Comparison of ENCODE assay signal across 32 mouse cellular contexts in the genomic region with DNA sequence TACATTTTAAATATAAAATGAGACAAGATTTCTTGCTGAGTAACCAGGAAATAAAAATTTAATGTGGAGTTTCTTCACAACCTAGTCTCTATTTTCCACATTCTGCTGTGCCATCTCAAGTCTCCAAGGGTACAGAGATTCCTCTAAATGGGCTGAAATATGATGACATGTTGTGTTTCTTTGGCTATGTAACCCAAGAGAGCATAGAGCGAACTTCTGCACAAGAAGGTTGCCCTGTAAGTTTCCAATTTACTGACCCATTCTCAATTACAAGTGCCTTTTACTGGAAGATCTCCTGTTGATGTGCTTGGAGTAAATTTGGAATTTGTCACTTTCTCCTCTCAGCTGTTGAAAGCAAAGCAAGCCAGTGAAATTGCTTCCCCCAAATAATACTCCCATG.
"Had no signal": no experiment of that assay in that cellular context is flagged by ENCODE, and none has a peak within 500 bp of the region (broad histone marks: within the 10 kb centered on the region; RNA-seq: fewer than 3 reads in every experiment).

No protein-coding gene starts in this region.

- ATAC-seq: hindbrain, embryonic 16.5 days; hindbrain, postnatal 0 days; inflammation-experienced regulatory T-cells, adult 6 months; intestine, embryonic 15.5 days; intestine, embryonic 16.5 days; intestine, postnatal 0 days had no signal

- H3K4me2 ChIP-seq: heart, embryonic 11.5 days; heart, embryonic 12.5 days; heart, embryonic 13.5 days; heart, embryonic 15.5 days; hindbrain, embryonic 12.5 days; hindbrain, embryonic 13.5 days; hindbrain, embryonic 14.5 days; hindbrain, embryonic 15.5 days; intestine, embryonic 15.5 days had no signal

- H3K9ac ChIP-seq: heart, embryonic 12.5 days; heart, embryonic 13.5 days; heart, embryonic 15.5 days; hindbrain, embryonic 12.5 days; hindbrain, embryonic 13.5 days; hindbrain, embryonic 14.5 days; hindbrain, embryonic 15.5 days; intestine, embryonic 15.5 days had no signal

- H3K36me3 ChIP-seq: heart, embryonic 10.5 days; heart, embryonic 12.5 days; heart, embryonic 13.5 days; heart, embryonic 15.5 days; hindbrain, embryonic 10.5 days; hindbrain, embryonic 12.5 days; hindbrain, embryonic 13.5 days; hindbrain, embryonic 15.5 days; intestine, embryonic 15.5 days had no signal

- H3K27ac ChIP-seq: heart, adult 2 months; heart, embryonic 10.5 days; heart, embryonic 13.5 days; heart, embryonic 15.5 days; hindbrain, embryonic 10.5 days; hindbrain, embryonic 12.5 days; hindbrain, embryonic 13.5 days; hindbrain, embryonic 14.5 days; hindbrain, embryonic 15.5 days; hindbrain, postnatal 0 days; intestine, embryonic 15.5 days; layer of hippocampus, adult 2 months; left cerebral cortex, adult 2 months had no signal

- H3K27me3 ChIP-seq: heart, embryonic 12.5 days; heart, embryonic 13.5 days; heart, embryonic 15.5 days; hindbrain, embryonic 12.5 days; hindbrain, embryonic 13.5 days; hindbrain, embryonic 15.5 days; intestine, embryonic 15.5 days had no signal

- H3K9me3 ChIP-seq: heart, embryonic 10.5 days; heart, embryonic 12.5 days; heart, embryonic 13.5 days; heart, embryonic 15.5 days; hindbrain, embryonic 10.5 days; hindbrain, embryonic 12.5 days; hindbrain, embryonic 13.5 days; hindbrain, embryonic 15.5 days; intestine, embryonic 15.5 days had no signal

- H3K4me1 ChIP-seq: heart, embryonic 10.5 days; heart, embryonic 12.5 days; heart, embryonic 13.5 days; heart, embryonic 15.5 days; hindbrain, embryonic 10.5 days; hindbrain, embryonic 12.5 days; hindbrain, embryonic 15.5 days; intestine, embryonic 15.5 days had no signal

- H3K4me3 ChIP-seq: heart, adult 2 months; heart, embryonic 10.5 days; heart, embryonic 12.5 days; heart, embryonic 13.5 days; heart, embryonic 15.5 days; hindbrain, embryonic 10.5 days; hindbrain, embryonic 12.5 days; hindbrain, embryonic 13.5 days; hindbrain, embryonic 15.5 days; intestine, embryonic 15.5 days; layer of hippocampus, adult 2 months; left cerebral cortex, adult 2 months had no signal

- DNase-seq: heart, adult 2 months; heart, postnatal 10 days; heart, postnatal 14 days; heart, postnatal 36 days; heart, postnatal 4 days; kidney, adult 11 months; kidney, adult 18-20 months; kidney, adult 2 months; kidney, adult 8-10 months; kidney, adult 9 months; kidney, postnatal 25 days; kidney, postnatal 36 days; layer of hippocampus, adult 9-11 months; layer of hippocampus, postnatal 36 days had no signal
